Mouse (Mus musculus): ENCODE results near the gene Rps27rt. TPM values are rescaled to one million over a fixed set of nuclear protein-coding genes. Genes with fewer than 3 reads are reported as not detected.
A peak's percentile ranks its signal among the peaks of the same experiment; 100 is the strongest.

Gene Rps27rt
- polyA plus RNA-seq, 1 experiment = 36.9 TPM

DNA sequence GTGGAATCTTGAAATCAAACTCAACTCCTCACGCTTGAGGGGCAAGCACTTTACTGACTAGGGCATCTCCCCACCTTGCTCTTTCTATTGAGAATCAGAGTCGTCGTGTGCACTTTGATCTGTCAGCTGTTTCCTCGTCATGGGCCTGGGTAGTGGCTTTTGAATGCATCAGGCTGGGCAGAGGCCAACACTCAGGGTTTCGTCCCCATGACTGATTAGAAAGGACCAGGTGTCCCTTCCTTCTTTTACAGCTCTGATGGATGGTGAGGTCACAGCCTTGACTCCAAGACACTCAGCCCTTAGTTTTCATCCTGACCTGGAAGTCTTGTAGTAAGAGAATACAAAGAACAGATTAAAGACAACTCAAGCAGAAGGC is 17.2 kb upstream of the Rps27rt start:
- TF ChIP-seq POLR2A (IDR thresholded peaks at IDR 0.05; ENCODE audit: borderline replicate concordance, extremely low read depth, insufficient read depth, insufficient read length, poor library complexity, severe bottlenecking) = no peak
- TF ChIP-seq CTCF (IDR thresholded peaks at IDR 0.05; ENCODE audit: borderline replicate concordance, extremely low read depth, insufficient read depth, insufficient read length) = no peak
- DNase-seq (ENCODE audit: low read depth) = no peak

- TF ChIP-seq POLR2A (IDR thresholded peaks at IDR 0.05; ENCODE audit: borderline replicate concordance, extremely low read depth, insufficient read depth, insufficient read length, poor library complexity, severe bottlenecking) (no peak), CTCF (IDR thresholded peaks at IDR 0.05; ENCODE audit: borderline replicate concordance, extremely low read depth, insufficient read depth, insufficient read length) (no peak)
- no peak for DNase-seq (ENCODE audit: low read depth)
These were observed 16.7 kb upstream of the Rps27rt start for GRCm38 (mm10) chr9:114999010-114999770.

GRCm38 (mm10) chr9:114996489-114996888 is 13.9 kb upstream of the Rps27rt start:
- TF ChIP-seq CTCF (IDR thresholded peaks at IDR 0.05; ENCODE audit: borderline replicate concordance, extremely low read depth, insufficient read depth, insufficient read length) (no peak), POLR2A (IDR thresholded peaks at IDR 0.05; ENCODE audit: borderline replicate concordance, extremely low read depth, insufficient read depth, insufficient read length, poor library complexity, severe bottlenecking) (no peak)
- DNase-seq (ENCODE audit: low read depth) = no peak

GRCm38 (mm10) chr9:114995716-114996115 is 13.2 kb upstream of the Rps27rt start:
- DNase-seq (ENCODE audit: low read depth) = no peak
- TF ChIP-seq POLR2A (IDR thresholded peaks at IDR 0.05; ENCODE audit: borderline replicate concordance, extremely low read depth, insufficient read depth, insufficient read length, poor library complexity, severe bottlenecking) = no peak
- no peak for TF ChIP-seq CTCF (IDR thresholded peaks at IDR 0.05; ENCODE audit: borderline replicate concordance, extremely low read depth, insufficient read depth, insufficient read length)

- TF ChIP-seq CTCF (IDR thresholded peaks at IDR 0.05; ENCODE audit: borderline replicate concordance, extremely low read depth, insufficient read depth, insufficient read length) (no peak), POLR2A (IDR thresholded peaks at IDR 0.05; ENCODE audit: borderline replicate concordance, extremely low read depth, insufficient read depth, insufficient read length, poor library complexity, severe bottlenecking) (no peak)
- no peak for DNase-seq (ENCODE audit: low read depth)
These were observed 12.7 kb upstream of the Rps27rt start for GRCm38 (mm10) chr9:114995250-114995649.

DNA sequence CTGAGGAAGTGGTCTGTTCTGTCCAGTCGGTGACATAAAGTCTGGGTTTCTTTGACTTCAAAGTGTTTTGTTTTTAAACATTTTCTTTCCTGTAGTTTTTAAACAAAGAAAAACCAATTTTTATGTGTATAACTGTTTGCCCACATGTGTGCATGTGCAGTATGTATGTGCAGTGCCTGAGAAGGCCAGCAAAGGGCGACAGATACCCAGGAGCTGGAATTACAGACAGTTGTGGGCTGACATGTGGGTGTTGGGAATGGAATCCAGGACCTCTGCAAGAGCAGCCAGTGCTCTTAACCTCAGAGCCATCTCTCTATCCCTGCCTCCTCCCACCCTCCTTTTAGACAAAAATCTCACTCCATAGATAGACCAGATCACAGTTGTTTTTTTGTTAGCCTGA is 10.0 kb upstream of the Rps27rt start:
- TF ChIP-seq POLR2A (IDR thresholded peaks at IDR 0.05; ENCODE audit: borderline replicate concordance, extremely low read depth, insufficient read depth, insufficient read length, poor library complexity, severe bottlenecking) (no peak), CTCF (IDR thresholded peaks at IDR 0.05; ENCODE audit: borderline replicate concordance, extremely low read depth, insufficient read depth, insufficient read length) (no peak)
- DNase-seq (ENCODE audit: low read depth) = no peak

DNA sequence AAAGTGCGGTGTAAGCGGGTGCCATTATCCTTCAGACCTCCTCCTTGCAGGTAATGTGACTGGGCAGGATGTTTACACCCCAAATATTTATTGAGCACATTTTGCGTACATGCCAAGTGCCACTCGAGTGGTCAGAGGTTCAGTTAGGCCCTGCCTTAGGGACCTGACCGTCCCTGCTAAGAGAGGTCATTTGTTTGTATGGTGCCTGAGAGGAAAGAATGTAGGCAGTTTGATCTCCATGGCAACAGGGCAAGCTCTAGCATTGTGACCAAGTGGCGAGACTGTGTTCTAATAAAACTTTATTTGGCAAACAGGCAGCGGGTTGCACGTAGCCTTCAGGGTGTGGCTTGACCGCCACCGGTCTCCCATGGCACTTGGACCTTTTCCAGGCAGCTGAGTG is 7.9 kb upstream of the Rps27rt start:
- DNase-seq (ENCODE audit: low read depth) = peak; percentile 28

GRCm38 (mm10) chr9:114988610-114989327 is 6.2 kb upstream of the Rps27rt start:
- peak; percentile 41 for DNase-seq (ENCODE audit: low read depth)
- TF ChIP-seq CTCF (IDR thresholded peaks at IDR 0.05; ENCODE audit: borderline replicate concordance, extremely low read depth, insufficient read depth, insufficient read length) = no peak
- TF ChIP-seq POLR2A (IDR thresholded peaks at IDR 0.05; ENCODE audit: borderline replicate concordance, extremely low read depth, insufficient read depth, insufficient read length, poor library complexity, severe bottlenecking) = no peak

More for the DNA sequence above, 7.9 kb upstream of the Rps27rt start:
- no peak for TF ChIP-seq CTCF (IDR thresholded peaks at IDR 0.05; ENCODE audit: borderline replicate concordance, extremely low read depth, insufficient read depth, insufficient read length)
- TF ChIP-seq POLR2A (IDR thresholded peaks at IDR 0.05; ENCODE audit: borderline replicate concordance, extremely low read depth, insufficient read depth, insufficient read length, poor library complexity, severe bottlenecking) = no peak

- no peak for TF ChIP-seq CTCF (IDR thresholded peaks at IDR 0.05; ENCODE audit: borderline replicate concordance, extremely low read depth, insufficient read depth, insufficient read length)
- no peak for TF ChIP-seq POLR2A (IDR thresholded peaks at IDR 0.05; ENCODE audit: borderline replicate concordance, extremely low read depth, insufficient read depth, insufficient read length, poor library complexity, severe bottlenecking)
- no peak for DNase-seq (ENCODE audit: low read depth)
These were observed 5.5 kb upstream of the Rps27rt start for GRCm38 (mm10) chr9:114988029-114988428.

GRCm38 (mm10) chr9:114986361-114986760 is 3.8 kb upstream of the Rps27rt start:
- TF ChIP-seq POLR2A (IDR thresholded peaks at IDR 0.05; ENCODE audit: borderline replicate concordance, extremely low read depth, insufficient read depth, insufficient read length, poor library complexity, severe bottlenecking) = no peak
- no peak for TF ChIP-seq CTCF (IDR thresholded peaks at IDR 0.05; ENCODE audit: borderline replicate concordance, extremely low read depth, insufficient read depth, insufficient read length)
- peak; percentile 6 for DNase-seq (ENCODE audit: low read depth)

- no peak for DNase-seq (ENCODE audit: low read depth)
- TF ChIP-seq CTCF (IDR thresholded peaks at IDR 0.05; ENCODE audit: borderline replicate concordance, extremely low read depth, insufficient read depth, insufficient read length) = no peak
- TF ChIP-seq POLR2A (IDR thresholded peaks at IDR 0.05; ENCODE audit: borderline replicate concordance, extremely low read depth, insufficient read depth, insufficient read length, poor library complexity, severe bottlenecking) = no peak
These were observed 3.2 kb upstream of the Rps27rt start for GRCm38 (mm10) chr9:114985741-114986140.
